Mouse (Mus musculus) MEL (cell line): ENCODE measurements around the gene Axl. TPM values are rescaled to one million over a fixed set of nuclear protein-coding genes. Genes with fewer than 3 reads are reported as not detected.

Experiments
- DNase-seq: peaks from one replicate; pipeline ENCODE4 v3.0.0; 2011; ENCODE audit warnings: low read depth, low spot score
- H3K27ac ChIP-seq: 2 replicates; pipeline ENCODE4 v1.5.1; 2012; ENCODE audit warnings: low read depth, mild to moderate bottlenecking, control low read depth, low read length, moderate library complexity; ENCODE audit not compliant: control insufficient read depth
- H3K27me3 ChIP-seq, 2 experiments: fragments of 150-350 bp in 1 of 2; sonication (generic) in 1 of 2; 2 replicates each; pipeline ENCODE4 v1.6.1; 2012; ENCODE audit warnings: low read length in 2 of 2, mild to moderate bottlenecking in 2 of 2, improper control_type of control experiment in 1 of 2, moderate library complexity in 1 of 2; ENCODE audit not compliant: insufficient read depth in 2 of 2, control insufficient read depth in 1 of 2
- H3K36me3 ChIP-seq, 2 experiments: 2 replicates each; pipeline ENCODE4 v1.6.1; 2012 to 2014; ENCODE audit warnings: low read length in 2 of 2, improper control_type of control experiment in 1 of 2, inconsistent platforms in 1 of 2, mild to moderate bottlenecking in 1 of 2; ENCODE audit not compliant: insufficient read depth in 2 of 2, control insufficient read depth in 1 of 2
- H3K4me1 ChIP-seq, 2 experiments: fragments of 150-350 bp in 1 of 2; sonication (generic) in 1 of 2; 2 replicates each; pipeline ENCODE4 v1.6.1; 2012; ENCODE audit warnings: low read length in 2 of 2, improper control_type of control experiment in 1 of 2, mild to moderate bottlenecking in 1 of 2; ENCODE audit not compliant: insufficient read depth in 2 of 2, control insufficient read depth in 1 of 2
- H3K4me3 ChIP-seq, 2 experiments: fragments of 150-350 bp in 1 of 2; sonication (generic) in 1 of 2; 2 replicates each; pipeline ENCODE4 v1.5.1; 2012; ENCODE audit warnings: low read depth in 2 of 2, low read length in 2 of 2, mild to moderate bottlenecking in 2 of 2, moderate library complexity in 2 of 2, control low read depth in 1 of 2, improper control_type of control experiment in 1 of 2; ENCODE audit not compliant: control insufficient read depth in 1 of 2, insufficient read depth in 1 of 2
- H3K79me2 ChIP-seq: 2 replicates; pipeline ENCODE4 v1.6.1; 2012; ENCODE audit warnings: mild to moderate bottlenecking, low read length, moderate library complexity; ENCODE audit not compliant: control insufficient read depth, poor library complexity, insufficient read depth
- H3K9ac ChIP-seq: 2 replicates; pipeline ENCODE4 v1.6.1; 2012; ENCODE audit warnings: low read depth, mild to moderate bottlenecking, control low read depth, low read length, moderate library complexity; ENCODE audit not compliant: control insufficient read depth, poor library complexity, severe bottlenecking
- H3K9me3 ChIP-seq: fragments of 150-350 bp; sonication (generic); replicated peaks from 2 replicates; pipeline ENCODE4 v1.6.1; 2012; ENCODE audit warnings: mild to moderate bottlenecking, low read length, improper control_type of control experiment, moderate library complexity; ENCODE audit not compliant: insufficient read depth
- CHD1 ChIP-seq: IDR thresholded peaks from 2 replicates; pipeline ENCODE4 v1.6.1; 2012; ENCODE audit warnings: low read depth, mild to moderate bottlenecking, inconsistent platforms, low read length, improper control_type of control experiment
- CTCF ChIP-seq, 3 experiments: IDR thresholded peaks in 2 of 3; conservative IDR thresholded peaks in 1 of 3; 2 replicates each; pipeline ENCODE4 v1.5.1; 2011 to 2012; ENCODE audit warnings: low read length in 3 of 3, low read depth in 2 of 3, mild to moderate bottlenecking in 2 of 3, improper control_type of control experiment in 1 of 3, inconsistent platforms in 1 of 3, mixed read lengths in 1 of 3, moderate library complexity in 1 of 3; ENCODE audit not compliant: control insufficient read depth in 1 of 3, insufficient read depth in 1 of 3, poor library complexity in 1 of 3, severe bottlenecking in 1 of 3
- ELF1 ChIP-seq: IDR thresholded peaks from 2 replicates; pipeline ENCODE4 v1.6.1; 2014; ENCODE audit warnings: low read depth, mild to moderate bottlenecking, inconsistent platforms, low read length, improper control_type of control experiment, moderate library complexity
- GABPA ChIP-seq: IDR thresholded peaks from 2 replicates; pipeline ENCODE4 v1.6.1; 2012; ENCODE audit warnings: low read depth, mild to moderate bottlenecking, inconsistent platforms, low read length, improper control_type of control experiment, moderate library complexity
- GATA1 ChIP-seq: IDR thresholded peaks from 2 replicates; pipeline ENCODE4 v1.6.1; 2011; ENCODE audit warnings: low read depth, low read length, improper control_type of control experiment
- HCFC1 ChIP-seq: IDR thresholded peaks from 2 replicates; pipeline ENCODE4 v1.6.1; 2012; ENCODE audit warnings: low read depth, mild to moderate bottlenecking, inconsistent platforms, low read length, improper control_type of control experiment, moderate library complexity
- KAT2A ChIP-seq: conservative IDR thresholded peaks from 2 replicates; pipeline ENCODE4 v1.6.1; 2012; ENCODE audit warnings: low read depth, low read length, improper control_type of control experiment, inconsistent platforms
- MAFK ChIP-seq: IDR thresholded peaks from 2 replicates; pipeline ENCODE4 v1.6.1; 2011; ENCODE audit warnings: low read depth, mild to moderate bottlenecking, low read length, improper control_type of control experiment, borderline replicate concordance
- MAZ ChIP-seq: IDR thresholded peaks from 2 replicates; pipeline ENCODE4 v1.6.1; 2012; ENCODE audit warnings: low read depth, mild to moderate bottlenecking, inconsistent platforms, low read length, improper control_type of control experiment
- MEF2A ChIP-seq: IDR thresholded peaks from 2 replicates; pipeline ENCODE4 v1.6.1; 2014; ENCODE audit warnings: low read depth, mild to moderate bottlenecking, inconsistent platforms, low read length, improper control_type of control experiment; ENCODE audit not compliant: poor library complexity, insufficient replicate concordance, severe bottlenecking; ENCODE audit errors: extremely low read depth
- MXI1 ChIP-seq: IDR thresholded peaks from 2 replicates; pipeline ENCODE4 v1.6.1; 2011; ENCODE audit warnings: mild to moderate bottlenecking, low read depth, low read length, improper control_type of control experiment
- MYB ChIP-seq: IDR thresholded peaks from 2 replicates; pipeline ENCODE4 v1.6.1; 2011; ENCODE audit warnings: mild to moderate bottlenecking, low read depth, low read length, improper control_type of control experiment
- NELFE ChIP-seq: IDR thresholded peaks from 2 replicates; pipeline ENCODE4 v1.6.1; 2011; ENCODE audit warnings: low read depth, low read length, improper control_type of control experiment
- POLR2AphosphoS5 ChIP-seq: IDR thresholded peaks from 2 replicates; pipeline ENCODE4 v1.6.1; 2012; ENCODE audit warnings: low read depth, borderline replicate concordance, mild to moderate bottlenecking, inconsistent platforms, low read length, moderate library complexity, mixed read lengths
- RAD21 ChIP-seq: IDR thresholded peaks from 2 replicates; pipeline ENCODE4 v1.6.1; 2011; ENCODE audit warnings: mild to moderate bottlenecking, low read depth, low read length, improper control_type of control experiment
- RCOR1 ChIP-seq: IDR thresholded peaks from 2 replicates; pipeline ENCODE4 v1.6.1; 2012; ENCODE audit warnings: low read depth, mild to moderate bottlenecking, inconsistent platforms, low read length, improper control_type of control experiment
- SIN3A ChIP-seq: IDR thresholded peaks from 2 replicates; pipeline ENCODE4 v1.6.1; 2012; ENCODE audit warnings: low read length, improper control_type of control experiment, inconsistent platforms
- TAL1 ChIP-seq: IDR thresholded peaks from 2 replicates; pipeline ENCODE4 v1.6.1; 2012; ENCODE audit warnings: mild to moderate bottlenecking, inconsistent platforms, low read length, moderate library complexity, mixed read lengths
- USF1 ChIP-seq: IDR thresholded peaks from 2 replicates; pipeline ENCODE4 v1.6.1; 2014; ENCODE audit warnings: low read depth, mild to moderate bottlenecking, inconsistent platforms, low read length, improper control_type of control experiment, moderate library complexity
- ZMIZ1 ChIP-seq: IDR thresholded peaks from 2 replicates; pipeline ENCODE4 v1.6.1; 2012; ENCODE audit warnings: low read depth, mild to moderate bottlenecking, inconsistent platforms, low read length, improper control_type of control experiment, moderate library complexity
- polyA plus RNA-seq, 2 experiments: library from polyadenylated mRNA; stranded (reverse) in 1 of 2; unstranded in 1 of 2; fragments of >175 nt in 1 of 2; fragments of >200 nt in 1 of 2; gene quantifications; 2 replicates each; pipeline versions ENCODE4 v1.2.1 to v1.2.4; 2012; ENCODE audit warnings: low replicate concordance in 2 of 2, low read depth in 1 of 2; ENCODE audit not compliant: insufficient read length in 2 of 2, insufficient read depth in 1 of 2, missing spikeins in 1 of 2
- total RNA-seq: library from RNA; depleted of rRNA; stranded (reverse); fragments of 300-350 nt; gene quantifications from 2 replicates; pipeline ENCODE4 v1.2.3, GENCODE M21; 2012; rRNA removed

Gene Axl
- 0.13 and 0.19 TPM in 2 replicates for total RNA-seq
- not detected for polyA plus RNA-seq

DNA sequence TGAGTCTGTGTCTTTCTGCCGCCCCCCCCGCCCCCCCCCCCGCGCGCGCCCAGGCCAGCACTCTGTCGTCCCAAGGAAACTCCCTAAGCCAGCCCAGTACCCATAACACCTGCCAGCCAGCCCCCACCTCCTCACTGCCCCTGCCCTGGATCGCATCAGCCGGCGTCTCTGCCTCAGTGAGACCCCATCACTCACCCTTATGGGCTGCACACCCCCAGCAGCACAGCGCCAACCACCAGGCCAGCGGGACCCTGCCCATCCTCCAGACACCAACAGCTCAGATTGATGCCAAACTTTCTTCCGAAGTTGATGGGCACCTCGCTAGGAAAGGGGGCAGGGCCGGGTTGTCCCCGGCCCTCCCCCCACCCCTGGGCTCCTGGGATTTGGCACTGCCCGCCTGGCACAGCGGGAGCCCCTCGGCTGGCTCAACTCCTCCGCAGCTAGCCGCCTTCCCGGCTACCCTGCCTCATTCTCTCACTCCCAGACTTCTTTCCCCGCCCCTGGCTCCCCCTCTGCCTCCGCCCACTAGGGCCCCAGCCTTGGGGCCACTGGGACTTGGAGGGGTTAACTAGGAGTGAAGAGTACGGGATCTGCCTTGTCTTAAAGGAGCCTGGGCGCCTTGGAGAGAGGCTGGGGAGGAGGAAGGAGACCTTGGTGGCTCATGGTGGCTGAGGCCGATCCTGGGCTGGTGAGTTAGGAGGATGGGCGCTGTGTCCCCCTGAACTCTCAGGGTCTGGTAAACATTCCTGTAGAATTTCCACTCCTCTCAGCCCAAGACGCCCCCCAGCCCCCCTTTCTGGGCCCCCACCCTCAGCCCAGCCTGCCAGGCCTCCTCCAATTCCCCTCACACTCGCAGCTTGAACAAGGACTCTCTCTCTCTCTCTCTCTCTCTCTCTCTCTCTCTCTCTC lies at the start of gene Axl:
Gene Axl (minus strand): TSS at position 486 of the 909 bp plus-strand sequence.
- Histone ChIP-seq H3K9ac (no peak within 1 kb of the TSS), H3K27ac (no peak within 1 kb of the TSS), H3K79me2 (no peaks in the 10 kb centered on the region), H3K4me3 (no peak within 1 kb of the TSS), H3K27me3 (peaks cover 0 to 1% of the 10 kb centered on the region in 2 experiments; a peak in 1 of 4 replicates), H3K4me1 (no peaks in the 10 kb centered on the region), H3K36me3 (no peaks in the 10 kb centered on the region), H3K9me3 (no peaks in the 10 kb centered on the region)
- TF ChIP-seq MAFK (no peak), MEF2A (no peak), CTCF (IDR thresholded peaks at IDR 0.05 in 2 of 3, conservative IDR thresholded peaks at IDR 0.05 in 1 of 3; ENCODE audit: control insufficient read depth in 1 of 3, insufficient read depth in 1 of 3, low read depth in 2 of 3, low read length in 3 of 3, poor library complexity in 1 of 3, severe bottlenecking in 1 of 3) (no peak), HCFC1 (no peak), RAD21 (no peak), GATA1 (no peak), MXI1 (no peak), RCOR1 (no peak), USF1 (no peak), MYB (no peak), NELFE (no peak), KAT2A (no peak), GABPA (no peak), POLR2AphosphoS5 (no peak), MAZ (no peak)
- no peak for DNase-seq

DNA sequence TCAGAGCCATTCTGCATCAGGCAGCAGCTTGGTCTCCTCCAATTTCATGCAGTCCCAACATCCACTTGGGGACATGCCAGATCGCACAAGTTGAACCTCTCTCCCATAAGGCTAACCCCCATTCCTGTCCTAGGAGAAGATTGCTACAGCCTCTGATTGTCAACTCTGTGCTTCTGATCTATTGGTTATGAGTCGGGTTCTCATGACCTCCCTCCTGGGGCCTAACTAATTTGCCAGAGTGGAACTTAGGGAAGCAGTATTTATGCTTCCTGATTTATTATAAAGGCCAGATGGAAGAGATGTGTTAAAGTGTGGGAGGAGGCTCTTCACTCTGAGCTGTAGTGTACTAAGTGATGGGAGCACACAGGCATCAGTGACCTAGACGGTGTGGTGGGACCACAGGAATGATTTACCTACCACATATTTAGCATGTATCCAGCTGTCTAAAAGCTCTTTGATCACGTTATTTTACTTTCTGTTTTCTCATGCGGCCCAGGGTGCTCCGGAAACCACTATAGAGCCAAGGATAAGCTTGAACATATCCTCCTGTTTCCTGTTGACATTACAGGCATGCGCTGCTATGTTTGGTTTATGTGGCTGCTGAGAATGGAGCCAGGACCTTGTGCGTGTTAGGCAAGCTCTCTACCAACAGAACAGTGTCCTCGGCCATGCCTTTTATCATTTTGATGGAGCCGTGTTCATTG lies 46.8 kb upstream of the Axl start:
- TF ChIP-seq TAL1 (no peak), ZMIZ1 (no peak), USF1 (no peak), CHD1 (no peak), POLR2AphosphoS5 (no peak), SIN3A (no peak), ELF1 (no peak), GABPA (no peak)
- TF ChIP-seq, all 39 proteins: peak for 0
- Histone ChIP-seq H3K4me3 (no peak overlapping the region), H3K36me3 (no peaks in the 10 kb centered on the region), H3K27me3 (no peaks in the 10 kb centered on the region), H3K79me2 (no peaks in the 10 kb centered on the region), H3K27ac (no peak overlapping the region), H3K9ac (no peak overlapping the region), H3K4me1 (no peaks in the 10 kb centered on the region), H3K9me3 (no peaks in the 10 kb centered on the region)
- DNase-seq, result no peak
